Mouse (Mus musculus) neural tube, postnatal 0 days (tissue): ENCODE data around the gene Btaf1. TPM values are rescaled to one million over a fixed set of nuclear protein-coding genes. Genes with fewer than 3 reads are reported as not detected.

Experiments used
- polyA plus RNA-seq: library from polyadenylated mRNA; unstranded; fragments of >200 nt; fragmentation: Nextera tagmentation; extraction: Ambion mirVana; gene quantifications from 2 replicates; pipeline ENCODE4 v1.2.1, GENCODE M21; 2015

Gene Btaf1
- 4.1 and 5.2 TPM in 2 replicates for polyA plus RNA-seq

GRCm38 (mm10) chr19:36925671-36926552 lies at the start of gene Btaf1:
TSS of gene Btaf1 (plus strand) at chr19:36926079.

GRCm38 (mm10) chr19:36919466-36919865 lies 6.4 kb upstream of the Btaf1 start, which contains the start of gene Fgfbp3:
TSS of gene Fgfbp3 (minus strand) at chr19:36919615.

Other genes starting within 250 kb of the Btaf1 start
- gene Ppp1r3c, start 189.4 kb upstream of the Btaf1 start, polyA plus RNA-seq = 26.0 and 28.8 TPM in 2 replicates
- gene Tnks2, start 91.8 kb upstream of the Btaf1 start, polyA plus RNA-seq = 31.1 and 37.0 TPM in 2 replicates
- gene Fgfbp3, start 6.5 kb upstream of the Btaf1 start, polyA plus RNA-seq = 19.8 TPM in 2 replicates